Mouse (Mus musculus) forebrain, embryonic 10.5 days (tissue): ENCODE data around the gene Tha1. TPM values are rescaled to one million over a fixed set of nuclear protein-coding genes. Genes with fewer than 3 reads are reported as not detected.
"Not testable (repeated sequence)": the region's sequence is repeated elsewhere in the genome, so short reads cannot be mapped to it uniquely, and the experiment has no call there.

Experiments used
- DNase-seq: peaks from one replicate; pipeline ENCODE4 v3.0.0-alpha.2; 2017; ENCODE audit warnings: low spot score; ENCODE audit errors: extremely low spot score
- H3K27ac ChIP-seq: fragments of 300-500 bp; sonication (generic); 2 replicates; pipeline ENCODE4 v1.5.1; 2016; ENCODE audit warnings: mild to moderate bottlenecking
- H3K27me3 ChIP-seq: fragments of 300-500 bp; sonication (generic); 2 replicates; pipeline ENCODE4 v1.6.1; 2016; ENCODE audit warnings: mild to moderate bottlenecking; ENCODE audit not compliant: poor library complexity, severe bottlenecking
- H3K36me3 ChIP-seq: fragments of 300-500 bp; sonication (generic); replicated peaks from 2 replicates; pipeline ENCODE4 v1.6.1; 2016; ENCODE audit warnings: mild to moderate bottlenecking, moderate library complexity
- H3K4me1 ChIP-seq: fragments of 300-500 bp; sonication (generic); 2 replicates; pipeline ENCODE4 v1.6.1; 2016
- H3K4me3 ChIP-seq: fragments of 300-500 bp; sonication (generic); 2 replicates; pipeline ENCODE4 v1.5.1; 2016; ENCODE audit warnings: mild to moderate bottlenecking, moderate library complexity
- H3K9me3 ChIP-seq: fragments of 300-500 bp; sonication (generic); 2 replicates; pipeline ENCODE4 v1.6.1; 2016; ENCODE audit warnings: mild to moderate bottlenecking, moderate library complexity
- WGBS: fragments of 180-500 bp; shearing (Covaris S2); methylation state at CpG from one replicate; pipeline ENCODE4 v1.1.7; 2016; 5-methylcytosine and 5-hydroxymethylcytosine counted together
- polyA plus RNA-seq: library from polyadenylated mRNA; unstranded; fragments of >200 nt; fragmentation: Nextera tagmentation; extraction: Ambion mirVana; gene quantifications from 2 replicates; pipeline ENCODE4 v1.2.1, GENCODE M21; 2016

Gene Tha1
- polyA plus RNA-seq, 1 experiment from 2014 or later, result 4.4 TPM

DNA sequence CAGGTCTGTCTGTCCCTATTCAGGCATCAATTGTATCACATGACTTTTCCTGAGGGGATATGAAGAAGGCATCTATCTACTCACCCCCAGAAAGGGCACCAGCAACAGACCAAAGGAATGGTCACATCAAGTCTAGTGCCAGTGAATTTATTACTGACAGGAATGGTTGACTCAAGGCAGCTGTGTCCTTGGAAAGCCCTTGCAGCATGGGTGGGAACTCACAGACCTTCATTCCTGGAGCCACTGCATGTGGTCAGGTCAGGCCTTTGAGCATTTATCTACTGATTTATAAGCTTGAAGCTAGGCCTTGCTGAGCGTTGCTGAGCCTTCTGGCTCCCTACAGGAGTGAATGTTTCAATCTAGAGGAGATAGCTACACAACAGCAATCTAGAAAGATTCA is 32.4 kb downstream of the Tha1 start:
- H3K27me3 ChIP-seq, result no peaks in the 10 kb centered on the region
- no peaks in the 10 kb centered on the region for H3K36me3 ChIP-seq
- no peak overlapping the region for H3K27ac ChIP-seq
- 73% methylated on average over 1 of the region's 1 CpGs for WGBS
- DNase-seq, result no peak
- no peaks in the 10 kb centered on the region for H3K9me3 ChIP-seq
- H3K4me3 ChIP-seq, result no peak overlapping the region
- peaks cover 9% of the 10 kb centered on the region for H3K4me1 ChIP-seq

DNA sequence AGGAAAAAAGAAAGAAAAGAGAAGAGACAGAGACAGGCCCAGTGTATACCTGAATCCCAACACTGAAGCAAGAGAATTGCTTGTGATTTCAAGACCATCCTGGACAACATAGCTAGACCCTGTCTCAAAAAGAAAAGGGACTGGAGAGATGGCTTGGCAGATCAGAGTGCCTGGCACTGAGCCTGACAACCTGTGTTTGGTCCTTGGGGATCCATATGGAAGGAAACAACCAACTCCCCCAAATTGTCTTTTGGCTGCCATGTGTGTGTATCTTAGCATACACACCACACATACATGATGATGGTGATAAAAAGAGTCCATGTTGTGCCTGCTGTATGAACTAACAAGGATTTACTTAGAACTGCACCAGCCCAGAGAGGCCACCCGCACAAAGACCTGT is 34.3 kb downstream of the Tha1 start:
- no peaks in the 10 kb centered on the region for H3K27me3 ChIP-seq
- H3K27ac ChIP-seq, result no peak overlapping the region
- DNase-seq, result no peak
- no peak overlapping the region for H3K4me3 ChIP-seq
- peaks cover 9% of the 10 kb centered on the region for H3K4me1 ChIP-seq
- H3K9me3 ChIP-seq, result no peaks in the 10 kb centered on the region
- no peaks in the 10 kb centered on the region for H3K36me3 ChIP-seq
- WGBS, result 81% methylated on average over 1 of the region's 1 CpGs

DNA sequence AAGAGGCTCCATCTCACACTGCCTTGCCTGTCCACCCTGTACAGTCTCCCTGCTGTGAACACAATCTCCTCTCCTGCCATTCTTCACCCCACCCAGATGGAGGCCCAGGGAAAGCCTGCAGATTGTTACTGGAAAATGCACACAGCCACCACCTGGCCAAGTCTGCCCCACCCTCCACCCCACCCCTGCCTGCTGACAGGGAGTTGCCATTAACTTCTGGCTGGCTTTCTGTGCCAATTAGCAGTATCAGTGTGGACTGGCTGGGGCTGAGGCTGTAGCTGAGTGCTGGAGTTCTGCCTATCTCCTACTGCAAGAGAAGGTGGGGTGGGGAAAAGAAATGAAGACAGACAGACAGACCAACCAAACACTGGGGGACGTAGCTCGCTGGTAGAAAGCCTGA is 34.7 kb downstream of the Tha1 start:
- H3K27ac ChIP-seq, result no peak overlapping the region; the same call in 1 of the 2 replicates
- H3K4me1 ChIP-seq, result peaks cover 9% of the 10 kb centered on the region
- no peak overlapping the region for H3K4me3 ChIP-seq
- no peaks in the 10 kb centered on the region for H3K36me3 ChIP-seq
- 61% methylated on average over 2 of the region's 2 CpGs for WGBS
- H3K27me3 ChIP-seq, result no peaks in the 10 kb centered on the region
- no peak for DNase-seq
- no peaks in the 10 kb centered on the region for H3K9me3 ChIP-seq

DNA sequence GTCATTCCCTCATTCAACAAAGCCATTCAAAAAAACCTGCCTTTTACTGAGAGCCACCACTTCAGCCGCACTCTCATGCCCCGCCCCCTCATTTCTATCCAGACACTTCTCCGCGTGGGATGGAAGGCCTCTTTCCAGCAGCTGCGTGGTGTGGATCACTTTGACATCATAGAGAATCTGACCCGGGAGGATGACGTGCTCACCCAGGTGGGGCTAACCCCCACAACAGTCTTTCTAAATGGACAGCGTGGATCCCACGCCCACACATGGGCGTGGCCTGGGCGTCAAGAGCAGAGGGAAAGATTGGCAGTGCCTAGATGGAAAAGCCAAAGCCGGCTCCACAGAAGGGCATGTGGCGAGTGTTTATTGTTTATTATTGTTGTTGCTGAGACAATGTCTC is 37.0 kb downstream of the Tha1 start:
- DNase-seq, result no peak
- no peaks in the 10 kb centered on the region for H3K36me3 ChIP-seq
- peak overlapping the region; percentile 30 for H3K4me3 ChIP-seq
- H3K9me3 ChIP-seq, result no peaks in the 10 kb centered on the region
- no peak overlapping the region for H3K27ac ChIP-seq
- H3K4me1 ChIP-seq, result peaks cover 21% of the 10 kb centered on the region
- no peaks in the 10 kb centered on the region for H3K27me3 ChIP-seq
- 34% methylated on average over 13 of the region's 13 CpGs for WGBS

DNA sequence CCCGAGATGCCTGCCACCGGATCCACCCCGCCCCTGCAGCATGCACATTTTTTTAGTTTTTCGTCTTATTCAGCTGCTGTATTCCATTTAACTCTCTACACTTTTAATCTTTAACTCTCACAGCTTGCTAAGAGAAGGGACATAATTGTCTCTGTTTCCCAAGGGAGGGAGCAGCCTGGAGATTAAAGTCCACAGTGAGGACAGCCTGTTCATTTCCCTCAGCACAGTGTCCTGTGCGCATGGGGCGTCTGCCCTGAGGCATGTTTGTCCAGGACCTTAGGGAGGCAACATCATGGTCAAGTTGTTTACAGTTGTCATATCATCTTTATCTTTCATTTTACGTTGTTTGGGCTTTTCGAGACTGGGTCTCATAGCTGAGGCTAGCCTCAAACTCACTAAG is 39.2 kb downstream of the Tha1 start:
- Histone ChIP-seq H3K27me3 (no peaks in the 10 kb centered on the region), H3K4me1 (peaks cover 26% of the 10 kb centered on the region), H3K9me3 (no peaks in the 10 kb centered on the region), H3K27ac (no peak overlapping the region), H3K36me3 (no peaks in the 10 kb centered on the region), H3K4me3 (no peak overlapping the region)
- WGBS, result 93% methylated on average over 8 of the region's 8 CpGs
- no peak for DNase-seq

DNA sequence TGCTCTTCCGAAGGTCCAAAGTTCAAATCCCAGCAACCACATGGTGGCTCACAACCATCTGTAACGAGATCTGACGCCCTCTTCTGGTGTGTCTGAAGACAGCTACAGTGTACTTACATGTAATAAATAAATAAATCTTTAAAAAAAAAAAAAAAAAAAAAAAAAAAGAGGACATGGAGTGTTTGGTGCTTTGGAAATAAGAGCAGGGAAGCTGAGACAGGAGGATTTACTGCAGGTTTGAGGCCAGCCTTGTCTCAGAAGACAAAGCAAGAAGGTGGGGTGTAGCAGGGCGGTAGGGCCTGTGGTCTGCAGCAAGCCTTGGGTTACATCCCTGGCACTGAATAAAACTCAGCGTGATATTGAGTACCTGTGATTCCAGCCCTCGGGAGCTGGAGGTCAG is 39.8 kb downstream of the Tha1 start:
- DNase-seq, H3K9me3 ChIP-seq, H3K36me3 ChIP-seq, H3K27me3 ChIP-seq, H3K27ac ChIP-seq, H3K4me3 ChIP-seq: not testable (repeated sequence)
- 94% methylated on average over 5 of the region's 6 CpGs for WGBS
- peaks cover 31% of the 10 kb centered on the region for H3K4me1 ChIP-seq

DNA sequence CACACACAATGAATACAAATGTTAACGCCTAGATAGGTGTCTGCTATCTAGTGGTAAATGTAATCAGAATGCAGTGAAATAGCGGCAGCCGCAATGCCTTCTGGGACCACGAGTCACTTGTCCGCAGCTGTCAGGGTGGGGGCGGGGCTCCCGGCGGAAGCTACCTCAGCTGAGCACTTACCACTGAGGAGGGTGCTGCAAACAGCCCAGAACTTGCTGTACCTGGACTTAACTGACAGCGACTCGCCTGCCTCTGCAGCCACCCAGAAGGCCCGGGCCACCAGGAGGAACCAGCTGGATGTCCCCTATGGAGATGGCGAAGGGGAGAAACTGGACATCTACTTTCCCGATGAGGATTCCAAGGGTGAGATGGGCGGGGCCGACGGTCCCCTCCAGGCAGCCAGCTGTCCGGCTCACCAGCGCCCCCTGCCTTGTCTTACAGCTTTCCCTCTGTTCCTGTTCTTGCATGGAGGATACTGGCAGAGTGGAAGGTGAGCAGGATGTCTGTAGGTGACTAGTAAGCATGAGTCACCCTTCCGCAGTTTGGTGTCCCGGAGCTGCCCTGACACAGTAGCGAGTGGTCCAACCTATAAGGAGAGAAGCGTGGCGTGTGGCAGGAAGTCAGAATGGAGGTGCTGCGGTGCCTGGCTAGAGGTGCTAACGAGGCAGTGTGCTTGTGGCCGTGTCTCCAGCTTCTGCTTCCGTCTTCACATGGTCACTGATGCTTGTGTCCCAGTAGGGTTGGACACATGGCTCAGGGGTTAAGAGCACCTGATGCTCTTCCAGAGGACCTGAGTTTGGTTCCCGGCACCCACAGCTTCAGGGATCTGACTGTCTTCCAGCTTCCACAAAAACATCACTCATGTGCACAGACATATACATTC is 41.0 kb downstream of the Tha1 start:
- Histone ChIP-seq H3K9me3 (no peaks in the 10 kb centered on the region), H3K27ac (peak overlapping the region; percentile 68), H3K4me1 (peaks cover 42% of the 10 kb centered on the region), H3K27me3 (no peaks in the 10 kb centered on the region), H3K4me3 (peak overlapping the region; percentile 54), H3K36me3 (no peaks in the 10 kb centered on the region)
- 17% methylated on average over 28 of the region's 28 CpGs for WGBS
- peak; percentile 84 for DNase-seq

DNA sequence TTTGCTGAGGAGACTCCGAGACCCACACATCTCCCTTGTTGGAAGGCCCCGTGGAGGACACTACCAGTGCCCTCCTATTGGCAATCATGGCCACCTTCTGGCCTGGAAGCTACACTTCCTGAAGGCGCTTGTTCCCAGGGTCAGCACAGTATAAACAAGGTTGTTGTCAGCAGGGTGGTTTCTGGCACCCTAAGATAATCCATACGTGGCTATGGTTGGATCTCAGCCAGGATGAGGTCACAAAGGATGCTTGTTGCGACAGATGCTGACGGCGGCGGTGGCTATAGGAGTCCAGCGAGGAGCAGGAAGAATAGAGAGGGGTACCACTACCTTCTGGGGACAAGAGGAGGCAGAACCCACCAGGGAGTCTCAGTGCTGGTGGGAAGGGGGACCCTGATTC is 42.9 kb downstream of the Tha1 start:
- no peaks in the 10 kb centered on the region for H3K36me3 ChIP-seq
- H3K27ac ChIP-seq, result no peak overlapping the region
- peaks cover 53% of the 10 kb centered on the region for H3K4me1 ChIP-seq
- no peaks in the 10 kb centered on the region for H3K27me3 ChIP-seq
- DNase-seq, result no peak
- H3K9me3 ChIP-seq, result no peaks in the 10 kb centered on the region
- 91% methylated on average over 9 of the region's 9 CpGs for WGBS
- H3K4me3 ChIP-seq, result no peak overlapping the region

DNA sequence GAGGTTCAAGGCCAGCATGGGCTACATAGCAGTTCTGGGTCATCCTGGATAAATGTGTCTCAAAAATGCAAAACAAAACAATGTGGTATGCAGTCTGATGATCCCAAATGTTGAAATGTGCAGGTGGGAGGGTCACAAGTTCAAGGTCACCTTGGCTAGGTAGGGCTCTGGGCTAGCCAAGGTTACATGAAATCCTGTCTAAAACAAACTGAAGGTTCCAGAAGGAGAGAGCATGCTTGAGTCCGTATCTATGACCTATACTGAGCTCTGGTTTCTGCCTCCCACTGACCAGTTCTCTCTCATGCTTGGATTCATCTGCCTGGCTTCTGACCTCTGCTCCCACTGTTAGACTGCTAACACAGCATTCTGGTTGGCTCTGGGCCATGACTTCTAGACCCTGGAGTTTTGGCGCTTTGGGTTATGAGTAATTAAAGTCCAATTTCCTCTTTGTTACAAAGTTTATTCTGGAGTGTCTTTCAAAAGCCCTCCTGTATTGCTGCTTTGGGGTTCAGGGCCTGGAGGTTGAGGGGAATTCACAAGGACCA is 43.5 kb downstream of the Tha1 start:
- Histone ChIP-seq H3K4me3 (no peak overlapping the region), H3K36me3 (no peaks in the 10 kb centered on the region), H3K27ac (no peak overlapping the region), H3K9me3 (no peaks in the 10 kb centered on the region), H3K4me1 (peaks cover 59% of the 10 kb centered on the region), H3K27me3 (no peaks in the 10 kb centered on the region)
- 82% methylated on average over 2 of the region's 2 CpGs for WGBS
- no peak for DNase-seq

DNA sequence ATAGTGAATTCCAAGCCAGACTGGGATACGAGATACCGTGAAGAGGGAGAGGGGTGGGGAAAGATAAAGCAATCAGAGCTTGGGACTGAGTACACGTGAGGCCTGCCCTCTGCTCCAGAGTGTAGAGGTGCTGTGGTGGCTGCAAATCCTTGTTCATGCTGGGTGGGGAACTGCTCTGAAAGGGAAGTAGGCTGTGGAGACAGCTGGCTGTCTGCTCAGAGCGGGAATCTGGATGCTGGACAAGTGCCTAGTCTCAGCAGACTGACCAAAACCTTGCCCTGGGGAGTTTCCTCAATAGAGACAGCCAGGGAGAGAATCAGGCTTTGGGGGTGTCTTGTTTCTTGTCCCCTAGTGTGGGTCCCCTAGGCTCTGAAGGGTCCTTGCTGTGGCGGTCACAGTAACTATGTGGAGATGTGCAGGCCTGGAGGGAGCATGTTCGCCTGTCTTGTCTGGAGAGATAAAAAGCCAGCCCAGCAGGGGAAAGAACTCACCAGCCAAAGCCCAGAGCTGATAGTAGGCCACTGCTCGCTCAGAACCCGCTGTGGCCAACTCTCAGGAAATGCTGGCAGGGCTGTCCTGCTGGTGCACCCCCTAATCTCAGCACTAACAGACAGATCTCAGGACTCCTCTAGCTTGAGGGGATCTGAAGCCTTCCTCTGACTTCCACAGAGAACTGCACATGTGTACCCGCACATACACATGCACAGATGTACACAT is 44.2 kb downstream of the Tha1 start:
- H3K4me1 ChIP-seq, result peaks cover 66% of the 10 kb centered on the region
- H3K36me3 ChIP-seq, result peaks cover 3% of the 10 kb centered on the region
- H3K4me3 ChIP-seq, result no peak overlapping the region
- H3K9me3 ChIP-seq, result no peaks in the 10 kb centered on the region
- H3K27me3 ChIP-seq, result no peaks in the 10 kb centered on the region
- DNase-seq, result no peak
- 62% methylated on average over 9 of the region's 9 CpGs for WGBS
- H3K27ac ChIP-seq, result peak overlapping the region; percentile 22; the same call in 1 of the 2 replicates

DNA sequence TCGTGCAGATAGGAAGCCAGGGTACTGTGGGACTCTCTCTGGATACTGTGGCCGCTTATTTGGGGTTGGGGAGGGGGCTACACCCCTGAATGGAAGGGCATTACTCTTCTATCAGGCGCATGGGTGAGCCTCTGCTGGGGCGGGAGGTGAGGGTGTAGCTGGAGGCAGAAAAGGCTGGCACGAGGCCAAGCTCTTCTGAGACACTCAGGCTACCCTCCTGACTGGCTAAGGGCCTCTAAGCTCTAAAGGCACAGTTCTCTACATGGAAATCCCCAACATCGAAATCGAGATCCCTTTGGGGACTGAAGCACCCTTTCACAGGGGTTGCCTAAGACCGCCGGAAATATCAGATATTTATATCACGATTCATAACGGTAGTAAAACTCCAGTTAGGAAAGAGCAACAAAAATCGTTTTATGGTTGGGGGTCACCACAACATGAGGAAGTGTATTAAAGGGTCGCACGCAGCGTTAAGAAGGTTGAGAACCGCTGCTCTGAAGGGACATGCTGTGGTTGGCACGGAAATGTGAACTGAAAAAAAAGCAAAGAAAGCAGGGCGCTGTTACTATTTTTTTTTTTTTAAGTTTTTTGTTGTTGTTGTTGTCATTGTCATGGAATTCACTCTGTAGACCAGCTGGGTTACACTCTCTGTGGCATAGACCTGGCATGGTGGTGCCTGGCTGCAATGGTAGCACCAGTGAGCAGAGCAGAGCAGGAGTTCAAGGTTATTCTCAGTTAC is 45.0 kb downstream of the Tha1 start:
- Histone ChIP-seq H3K4me1 (peaks cover 74% of the 10 kb centered on the region), H3K27ac (0 out of 2 replicates have a peak overlapping the region, but pooled peaks have one; percentile 33)
- WGBS, result 91% methylated on average over 18 of the region's 18 CpGs

DNA sequence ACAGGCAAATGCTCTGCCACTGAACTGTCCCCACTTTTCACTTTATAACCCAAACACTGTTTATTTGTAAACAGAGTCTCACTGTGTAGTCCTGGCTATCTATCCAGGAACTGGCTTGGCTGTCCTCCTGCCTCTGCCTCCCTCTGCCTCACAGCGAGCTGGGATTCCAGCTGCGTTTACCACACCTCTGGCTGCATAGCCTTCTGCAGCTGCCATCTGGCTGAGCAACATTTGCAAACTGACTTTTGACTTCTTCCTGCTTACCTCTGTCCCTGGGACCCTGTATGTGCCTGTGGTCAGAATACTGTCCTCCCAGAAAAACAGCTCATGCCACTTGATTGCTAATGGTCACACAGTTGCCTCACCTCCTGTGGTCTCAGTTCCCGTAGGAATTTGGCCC is 45.9 kb downstream of the Tha1 start:
- WGBS, result 81% methylated on average over 3 of the region's 3 CpGs
- no peak for DNase-seq
- H3K4me3 ChIP-seq, result no peak overlapping the region
- peaks cover 77% of the 10 kb centered on the region for H3K4me1 ChIP-seq
- no peaks in the 10 kb centered on the region for H3K9me3 ChIP-seq
- H3K36me3 ChIP-seq, result peaks cover 19% of the 10 kb centered on the region
- H3K27ac ChIP-seq, result 0 out of 2 replicates have a peak overlapping the region, but pooled peaks have one; percentile 33
- H3K27me3 ChIP-seq, result no peaks in the 10 kb centered on the region

More for the DNA sequence above, 45.0 kb downstream of the Tha1 start:
- no peak for DNase-seq
- Histone ChIP-seq H3K4me3 (no peak overlapping the region), H3K9me3 (no peaks in the 10 kb centered on the region), H3K27me3 (no peaks in the 10 kb centered on the region), H3K36me3 (peaks cover 10% of the 10 kb centered on the region)
